Mouse (Mus musculus): ENCODE data around the gene Kng1.

DNA sequence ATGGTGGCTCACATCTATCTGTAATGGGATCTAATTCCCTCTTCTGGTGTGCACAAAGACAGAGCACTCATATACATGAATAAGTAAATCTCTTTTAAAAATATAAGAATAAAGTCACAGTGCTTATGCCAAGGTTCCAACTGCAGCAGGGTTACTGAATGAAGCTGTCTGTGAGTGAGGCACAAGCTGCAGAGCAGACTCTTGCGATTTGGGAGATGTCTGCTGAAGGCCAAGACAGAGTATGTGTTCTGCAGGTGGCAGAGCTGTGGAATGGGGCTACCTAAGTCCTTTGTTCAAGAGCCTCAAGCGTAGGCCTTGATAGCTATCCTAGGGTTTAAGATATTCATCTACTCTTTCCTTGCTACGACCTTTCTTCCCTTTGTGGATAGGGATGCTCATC, 64.8 kb downstream of the Kng1 start:
- TF ChIP-seq CTCF (IDR thresholded peaks at IDR 0.05; ENCODE audit: insufficient read depth, low read length) = no peak
- no peak for TF ChIP-seq POLR2A (IDR thresholded peaks at IDR 0.05; ENCODE audit: borderline replicate concordance, extremely low read depth, low read depth, low read length)

Data from lung, adult 2 months (tissue).